In the genomic region with DNA sequence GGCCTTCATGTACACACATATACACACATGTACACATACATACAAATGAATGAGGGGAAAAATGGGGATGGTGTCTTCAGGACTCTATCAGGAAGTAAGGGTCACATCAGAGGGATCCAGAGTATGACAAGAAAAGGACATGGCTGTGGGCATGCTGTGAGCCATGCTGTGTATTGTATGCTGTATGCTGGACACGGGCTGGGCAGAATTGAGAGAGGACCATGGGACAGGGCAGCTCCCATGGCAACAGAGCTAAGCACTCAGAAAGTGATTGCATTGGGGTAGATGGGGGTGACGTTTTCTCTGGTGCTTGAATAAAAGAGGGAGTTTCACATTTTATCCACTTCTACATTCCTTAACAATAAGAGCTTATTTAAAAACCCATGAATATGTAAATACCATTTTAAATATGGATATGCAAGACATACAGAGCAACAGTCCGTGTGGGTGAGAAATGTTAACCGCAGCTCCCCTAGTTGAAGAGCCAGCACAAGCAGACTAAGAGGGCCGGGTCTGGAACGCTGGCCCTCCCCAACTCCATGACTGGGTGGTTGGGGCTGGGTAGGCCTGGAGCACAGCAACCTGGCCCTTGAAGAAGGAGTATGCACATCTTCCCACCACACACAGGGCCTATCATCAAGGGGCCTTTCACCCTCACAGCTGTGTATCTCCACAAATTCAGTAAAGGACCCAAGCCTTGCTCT, we compare ENCODE assay signal across 19 mouse cellular contexts.
DNase-seq lines count a peak whose midpoint lies in the region; ATAC-seq and TF ChIP-seq lines count a peak whose summit lies in the region.
"Had no signal": no experiment of that assay in that cellular context is flagged by ENCODE, and none has a peak within 500 bp of the region (broad histone marks: within the 10 kb centered on the region; RNA-seq: fewer than 3 reads in every experiment).

No protein-coding gene starts in this region.

- no peak overlapping the region for H3K4me2 ChIP-seq in forebrain, embryonic 12.5 days
- H3K4me2 ChIP-seq in forebrain, embryonic 16.5 days (ENCODE audit: low read length) = no peak overlapping the region
- H3K4me2 ChIP-seq in hindbrain, postnatal 0 days (ENCODE audit: low read depth, low read length) = no peak overlapping the region
- H3K4me2 ChIP-seq in midbrain, embryonic 12.5 days (replicated peaks) = no peak overlapping the region
- no peak overlapping the region for H3K4me2 ChIP-seq in midbrain, embryonic 15.5 days
- H3K4me2 ChIP-seq: heart, embryonic 15.5 days; neural tube, embryonic 15.5 days had no signal

- H3K4me3 ChIP-seq in forebrain, embryonic 12.5 days (replicated peaks) = no peak overlapping the region
- H3K4me3 ChIP-seq in forebrain, embryonic 16.5 days (replicated peaks; ENCODE audit: low read length) = no peak overlapping the region
- H3K4me3 ChIP-seq in hindbrain, embryonic 10.5 days = no peak overlapping the region
- H3K4me3 ChIP-seq in hindbrain, postnatal 0 days (ENCODE audit: low read length) = no peak overlapping the region
- no peak overlapping the region for H3K4me3 ChIP-seq in midbrain, embryonic 12.5 days
- no peak overlapping the region for H3K4me3 ChIP-seq in midbrain, embryonic 10.5 days
- no peak overlapping the region for H3K4me3 ChIP-seq in midbrain, embryonic 15.5 days
- H3K4me3 ChIP-seq: forebrain, embryonic 10.5 days; gastrocnemius, adult 2 months; heart, embryonic 15.5 days; myocyte; neural tube, embryonic 15.5 days had no signal

- H3K27ac ChIP-seq in forebrain, embryonic 12.5 days = 0 out of 2 replicates have a peak overlapping the region, but pooled peaks have one; percentile 36
- no peak overlapping the region for H3K27ac ChIP-seq in forebrain, embryonic 16.5 days (ENCODE audit: low read length)
- peak overlapping the region; percentile 20; the same call in 1 of the 2 replicates for H3K27ac ChIP-seq in hindbrain, embryonic 10.5 days
- no peak overlapping the region for H3K27ac ChIP-seq in hindbrain, postnatal 0 days
- peak overlapping the region; percentile 39; the same call in 1 of the 2 replicates for H3K27ac ChIP-seq in midbrain, embryonic 12.5 days (replicated peaks)
- no peak overlapping the region for H3K27ac ChIP-seq in midbrain, embryonic 10.5 days (replicated peaks)
- H3K27ac ChIP-seq in midbrain, embryonic 15.5 days = peak overlapping the region; percentile 45; the same call in 1 of the 2 replicates
- H3K27ac ChIP-seq: forebrain, embryonic 10.5 days; gastrocnemius, adult 2 months; heart, embryonic 15.5 days; neural tube, embryonic 15.5 days; stomach, postnatal 0 days had no signal

- TF ChIP-seq CTCF in hindbrain, postnatal 0 days (IDR thresholded peaks at IDR 0.05; ENCODE audit: low read depth) = no peak

- no peaks in the 10 kb centered on the region for H3K27me3 ChIP-seq in forebrain, embryonic 12.5 days
- no peaks in the 10 kb centered on the region for H3K27me3 ChIP-seq in forebrain, embryonic 16.5 days (replicated peaks; ENCODE audit: control insufficient read depth, insufficient read depth, low read length)
- no peaks in the 10 kb centered on the region for H3K27me3 ChIP-seq in hindbrain, embryonic 10.5 days (ENCODE audit: insufficient read depth, poor library complexity, severe bottlenecking)
- H3K27me3 ChIP-seq in hindbrain, postnatal 0 days (ENCODE audit: insufficient read depth, low read length) = no peaks in the 10 kb centered on the region
- no peaks in the 10 kb centered on the region for H3K27me3 ChIP-seq in midbrain, embryonic 12.5 days
- H3K27me3 ChIP-seq in midbrain, embryonic 10.5 days (ENCODE audit: low read depth, poor library complexity, severe bottlenecking) = no peaks in the 10 kb centered on the region
- no peaks in the 10 kb centered on the region for H3K27me3 ChIP-seq in midbrain, embryonic 15.5 days (replicated peaks)
- H3K27me3 ChIP-seq: heart, embryonic 15.5 days; neural tube, embryonic 15.5 days had no signal

- peaks cover 18% of the 10 kb centered on the region for H3K4me1 ChIP-seq in forebrain, embryonic 12.5 days
- H3K4me1 ChIP-seq in forebrain, embryonic 16.5 days (replicated peaks; ENCODE audit: control insufficient read depth, insufficient read depth, low read length) = peaks cover 9% of the 10 kb centered on the region
- H3K4me1 ChIP-seq in hindbrain, embryonic 10.5 days (replicated peaks) = peaks cover 21% of the 10 kb centered on the region
- no peaks in the 10 kb centered on the region for H3K4me1 ChIP-seq in hindbrain, postnatal 0 days (ENCODE audit: insufficient read depth, low read length)
- peaks cover 10% of the 10 kb centered on the region for H3K4me1 ChIP-seq in midbrain, embryonic 12.5 days
- peaks cover 9% of the 10 kb centered on the region for H3K4me1 ChIP-seq in midbrain, embryonic 10.5 days
- peaks cover 9% of the 10 kb centered on the region; the same call in 1 of the 2 replicates for H3K4me1 ChIP-seq in midbrain, embryonic 15.5 days
- H3K4me1 ChIP-seq: heart, embryonic 15.5 days had no signal

- 62% methylated on average over 6 of the region's 6 CpGs for WGBS in forebrain, embryonic 12.5 days
- WGBS in forebrain, embryonic 16.5 days = 40% methylated on average over 6 of the region's 6 CpGs
- 70% methylated on average over 6 of the region's 6 CpGs for WGBS in hindbrain, embryonic 10.5 days
- WGBS in hindbrain, postnatal 0 days = 40% methylated on average over 6 of the region's 6 CpGs
- 50% methylated on average over 6 of the region's 6 CpGs for WGBS in midbrain, embryonic 12.5 days
- 83% methylated on average over 6 of the region's 6 CpGs for WGBS in midbrain, embryonic 10.5 days
- 37% methylated on average over 6 of the region's 6 CpGs for WGBS in midbrain, embryonic 15.5 days

- no peaks in the 10 kb centered on the region for H3K9me3 ChIP-seq in forebrain, embryonic 12.5 days
- no peaks in the 10 kb centered on the region for H3K9me3 ChIP-seq in forebrain, embryonic 16.5 days (ENCODE audit: control insufficient read depth, low read length)
- H3K9me3 ChIP-seq in hindbrain, embryonic 10.5 days = no peaks in the 10 kb centered on the region
- no peaks in the 10 kb centered on the region for H3K9me3 ChIP-seq in hindbrain, postnatal 0 days (ENCODE audit: low read length)
- no peaks in the 10 kb centered on the region for H3K9me3 ChIP-seq in midbrain, embryonic 12.5 days
- H3K9me3 ChIP-seq in midbrain, embryonic 10.5 days (replicated peaks) = no peaks in the 10 kb centered on the region
- no peaks in the 10 kb centered on the region for H3K9me3 ChIP-seq in midbrain, embryonic 15.5 days
- H3K9me3 ChIP-seq: forebrain, embryonic 10.5 days; heart, embryonic 15.5 days; neural tube, embryonic 15.5 days had no signal

- ATAC-seq in forebrain, embryonic 12.5 days (ENCODE audit: low FRiP score) = no peak
- no peak for ATAC-seq in forebrain, embryonic 16.5 days
- ATAC-seq in hindbrain, postnatal 0 days = no peak
- ATAC-seq in midbrain, embryonic 12.5 days (ENCODE audit: low FRiP score, low read depth) = peak; percentile 80; the same call in 1 of the 2 replicates
- no peak; the same call in 1 of the 2 replicates for ATAC-seq in midbrain, embryonic 15.5 days (replicated peaks)
- ATAC-seq: inflammation-experienced regulatory T-cells, adult 6 months had no signal

- H3K36me3 ChIP-seq in forebrain, embryonic 12.5 days (replicated peaks) = peaks cover 5% of the 10 kb centered on the region; the same call in 1 of the 2 replicates
- H3K36me3 ChIP-seq in forebrain, embryonic 16.5 days (ENCODE audit: control insufficient read depth, insufficient read depth) = no peaks in the 10 kb centered on the region
- H3K36me3 ChIP-seq in hindbrain, embryonic 10.5 days = peaks cover 27% of the 10 kb centered on the region
- no peaks in the 10 kb centered on the region for H3K36me3 ChIP-seq in hindbrain, postnatal 0 days (ENCODE audit: insufficient read depth, low read length)
- H3K36me3 ChIP-seq in midbrain, embryonic 12.5 days = 0 out of 2 replicates have a peak, but pooled peaks cover 6% of the 10 kb centered on the region
- H3K36me3 ChIP-seq in midbrain, embryonic 10.5 days = peaks cover 6% of the 10 kb centered on the region
- H3K36me3 ChIP-seq in midbrain, embryonic 15.5 days (replicated peaks) = no peaks in the 10 kb centered on the region
- H3K36me3 ChIP-seq: heart, embryonic 15.5 days had no signal

- H3K9ac ChIP-seq in forebrain, embryonic 12.5 days = no peak overlapping the region
- no peak overlapping the region for H3K9ac ChIP-seq in forebrain, embryonic 16.5 days (replicated peaks; ENCODE audit: low read depth, low read length)
- no peak overlapping the region for H3K9ac ChIP-seq in hindbrain, postnatal 0 days (replicated peaks; ENCODE audit: low read length)
- H3K9ac ChIP-seq in midbrain, embryonic 12.5 days (replicated peaks) = no peak overlapping the region
- no peak overlapping the region for H3K9ac ChIP-seq in midbrain, embryonic 15.5 days
- H3K9ac ChIP-seq: heart, embryonic 15.5 days; neural tube, embryonic 15.5 days had no signal

- DNase-seq in hindbrain, embryonic 10.5 days (ENCODE audit: low spot score) = no peak
- no peak for DNase-seq in hindbrain, postnatal 0 days (ENCODE audit: low spot score)
- DNase-seq in midbrain, embryonic 10.5 days (ENCODE audit: low spot score) = no peak
- DNase-seq in retina, postnatal 1 day = no peak
- DNase-seq: adrenal gland, postnatal 14 days; cerebellum, adult 9-10 months; gastrocnemius, adult 2 months; kidney, adult 18-20 months; lung, postnatal 4 days had no signal

Comparison
In these comparisons a context has a peak if more than half of its experiments do, and no peak if none do; other contexts are left out.
1. H3K27ac ChIP-seq: peak in forebrain, embryonic 12.5 days (single experiment), hindbrain, embryonic 10.5 days (single experiment), midbrain, embryonic 12.5 days (single experiment) and midbrain, embryonic 15.5 days (single experiment); none in forebrain, embryonic 16.5 days (single experiment), hindbrain, postnatal 0 days (single experiment) and midbrain, embryonic 10.5 days (single experiment).